Mouse (Mus musculus) lung, adult 2 months (tissue): ENCODE measurements around the gene Gm39566. TPM values are rescaled to one million over a fixed set of nuclear protein-coding genes. Genes with fewer than 3 reads are reported as not detected.

Source experiments
- DNase-seq: peaks from one replicate; pipeline ENCODE4 v3.0.0; 2022
- H3K4me1 ChIP-seq: fragments of 200-500 bp; 2 replicates; pipeline ENCODE4 v1.6.1; 2011; ENCODE audit warnings: low read length; ENCODE audit not compliant: control insufficient read depth, insufficient read depth
- H3K4me3 ChIP-seq: fragments of 200-500 bp; replicated peaks from 2 replicates; pipeline ENCODE3; 2011; ENCODE audit warnings: low read depth, mild to moderate bottlenecking, control low read depth, low read length; ENCODE audit errors: extremely low read depth
- CTCF ChIP-seq: fragments of 200-500 bp; IDR thresholded peaks from 2 replicates; pipeline ENCODE4 v1.5.1; 2011; ENCODE audit warnings: mild to moderate bottlenecking, low read length, control low read depth; ENCODE audit not compliant: insufficient read depth
- POLR2A ChIP-seq: fragments of 200-500 bp; IDR thresholded peaks from 2 replicates; pipeline ENCODE4 v1.6.1; 2011; ENCODE audit warnings: low read depth, mild to moderate bottlenecking, control low read depth, low read length, borderline replicate concordance; ENCODE audit errors: extremely low read depth
- WGBS: fragments of 180-500 bp; shearing (Covaris S2); methylation state at CpG from one replicate; pipeline ENCODE4 v1.1.7; 2018; 5-methylcytosine and 5-hydroxymethylcytosine counted together
- polyA plus RNA-seq: library from polyadenylated mRNA; depleted of rRNA; stranded (reverse); fragments of >200 nt; gene quantifications from 2 replicates; pipeline ENCODE4 v1.2.3, GENCODE M21; 2012

Gene Gm39566
- polyA plus RNA-seq, 1 experiment, result not detected

DNA sequence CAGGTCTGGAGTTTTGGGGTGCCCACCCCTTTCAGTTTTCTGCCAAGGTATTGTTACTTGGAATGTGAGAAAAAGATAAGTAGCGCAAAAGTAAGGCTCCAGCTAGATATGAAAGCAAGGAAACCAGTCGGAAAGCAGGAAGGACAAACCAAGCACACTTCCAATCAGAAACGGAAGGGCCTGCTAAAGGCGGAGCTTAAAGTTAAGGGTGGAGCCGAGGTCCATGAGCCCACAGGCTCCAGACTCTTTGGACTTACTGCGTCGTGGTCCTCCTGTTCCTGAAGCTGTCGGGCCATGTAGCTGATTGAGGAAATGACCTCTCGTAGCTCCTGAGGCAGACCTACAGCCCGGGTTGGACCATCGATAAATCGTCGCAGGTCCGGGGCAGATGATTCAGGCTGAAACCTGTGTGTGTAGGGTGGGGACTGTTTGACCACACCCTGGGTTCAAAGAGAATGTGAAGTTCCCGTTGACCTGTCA is 30.3 kb downstream of the Gm39566 start:
- Histone ChIP-seq H3K4me1 (peaks cover 3% of the 10 kb centered on the region; the same call in 1 of the 2 replicates), H3K4me3 (peak overlapping the region; percentile 9)
- WGBS, result 19% methylated on average over 15 of the region's 15 CpGs
- peak; percentile 60 for DNase-seq
- TF ChIP-seq POLR2A, result peak; percentile 81; the same call in 1 of the 2 replicates
- no peak for TF ChIP-seq CTCF

DNA sequence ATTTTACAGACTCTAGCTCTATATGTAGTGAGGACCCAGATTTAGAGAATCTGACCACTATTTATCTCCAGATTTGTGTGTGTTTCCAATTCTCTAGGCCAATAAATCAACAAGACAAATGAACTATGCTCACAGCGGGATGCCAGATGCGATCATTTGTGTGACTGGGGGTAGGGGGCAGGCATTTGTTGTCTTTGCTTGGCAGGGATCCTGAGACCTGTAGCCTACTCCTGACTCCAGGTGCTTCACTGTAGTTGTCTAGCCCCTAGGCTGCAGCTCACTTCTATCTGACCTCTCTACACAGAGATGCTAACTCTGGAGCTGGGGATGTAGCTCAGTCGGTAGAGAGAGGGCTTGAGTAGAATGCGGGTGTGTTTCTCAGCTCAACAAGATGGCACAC is 33.3 kb downstream of the Gm39566 start:
- no peak overlapping the region for H3K4me3 ChIP-seq
- peaks cover 3% of the 10 kb centered on the region; the same call in 1 of the 2 replicates for H3K4me1 ChIP-seq
- WGBS, result 34% methylated on average over 4 of the region's 4 CpGs
- TF ChIP-seq POLR2A (no peak), CTCF (no peak)
- no peak for DNase-seq

- TF ChIP-seq POLR2A (no peak), CTCF (no peak)
- DNase-seq, result no peak
- WGBS, result 60% methylated on average over 7 of the region's 7 CpGs
- H3K4me1 ChIP-seq, result no peaks in the 10 kb centered on the region; the same call in 1 of the 2 replicates
- H3K4me3 ChIP-seq, result no peak overlapping the region
These were observed 36.1 kb downstream of the Gm39566 start for GRCm38 (mm10) chr11:69778985-69779384.

DNA sequence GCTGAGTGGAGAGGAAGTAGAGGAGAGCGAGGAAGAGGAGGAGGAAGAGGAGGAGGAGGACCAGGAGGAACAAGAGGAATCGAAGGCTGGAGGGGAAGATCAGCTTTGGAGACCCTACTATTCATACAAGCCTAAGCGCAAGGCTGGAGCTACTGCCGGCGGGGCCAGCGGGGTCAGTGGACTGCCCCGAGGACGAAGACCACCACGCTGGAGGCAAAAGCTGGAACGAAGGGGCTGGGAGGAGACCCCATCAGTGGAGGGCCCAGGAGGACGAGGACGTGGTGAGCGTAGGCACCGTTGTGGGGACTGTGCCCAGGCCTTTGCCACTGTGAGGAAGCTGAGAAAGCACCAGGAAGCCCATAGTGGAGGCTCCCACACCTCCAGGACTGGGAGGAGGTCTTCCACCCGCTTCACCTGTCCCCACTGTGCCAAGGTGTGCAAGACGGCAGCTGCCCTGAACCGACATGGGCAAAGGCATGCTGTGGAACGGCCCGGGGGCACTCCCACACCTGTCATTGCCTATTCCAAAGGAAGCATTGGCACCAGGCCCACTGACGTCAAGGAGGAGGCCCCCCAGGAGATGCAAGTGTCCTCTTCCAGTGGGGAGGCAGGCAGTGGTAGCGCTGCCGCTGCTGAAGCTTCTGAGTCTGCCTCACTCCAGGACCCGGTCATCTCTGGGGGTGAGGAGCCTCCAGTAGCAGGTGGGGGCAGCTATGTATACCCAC is 36.7 kb downstream of the Gm39566 start:
- no peak for DNase-seq
- TF ChIP-seq CTCF, result no peak
- Histone ChIP-seq H3K4me3 (no peak overlapping the region), H3K4me1 (no peaks in the 10 kb centered on the region; the same call in 1 of the 2 replicates)
- WGBS, result 64% methylated on average over 23 of the region's 23 CpGs

- TF ChIP-seq CTCF, result no peak
- no peak for TF ChIP-seq POLR2A
- WGBS, result 66% methylated on average over 26 of the region's 26 CpGs
- DNase-seq, result no peak
- H3K4me1 ChIP-seq, result no peaks in the 10 kb centered on the region; the same call in 1 of the 2 replicates
- H3K4me3 ChIP-seq, result no peak overlapping the region
These were observed 37.4 kb downstream of the Gm39566 start for GRCm38 (mm10) chr11:69777504-69778257.

DNA sequence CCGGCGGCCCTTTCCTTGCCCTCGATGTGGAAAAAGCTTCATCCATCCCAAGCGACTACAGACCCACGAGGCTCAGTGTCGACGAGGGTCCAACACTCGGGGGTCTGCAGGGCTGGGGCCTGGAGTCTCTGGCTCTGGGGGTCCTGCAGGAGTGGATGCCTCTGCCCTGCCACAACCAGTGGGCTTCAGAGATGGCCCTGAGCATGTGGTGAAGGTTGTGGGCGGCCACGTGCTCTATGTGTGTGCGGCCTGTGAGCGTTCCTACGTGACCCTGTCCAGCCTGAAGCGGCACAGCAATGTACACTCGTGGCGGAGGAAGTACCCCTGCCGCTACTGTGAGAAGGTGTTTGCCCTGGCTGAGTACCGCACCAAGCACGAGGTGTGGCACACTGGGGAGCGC is 38.6 kb downstream of the Gm39566 start:
- DNase-seq, result no peak
- Histone ChIP-seq H3K4me3 (no peak overlapping the region), H3K4me1 (no peaks in the 10 kb centered on the region)
- 82% methylated on average over 20 of the region's 20 CpGs for WGBS
- TF ChIP-seq POLR2A, result no peak
- TF ChIP-seq CTCF, result no peak

DNA sequence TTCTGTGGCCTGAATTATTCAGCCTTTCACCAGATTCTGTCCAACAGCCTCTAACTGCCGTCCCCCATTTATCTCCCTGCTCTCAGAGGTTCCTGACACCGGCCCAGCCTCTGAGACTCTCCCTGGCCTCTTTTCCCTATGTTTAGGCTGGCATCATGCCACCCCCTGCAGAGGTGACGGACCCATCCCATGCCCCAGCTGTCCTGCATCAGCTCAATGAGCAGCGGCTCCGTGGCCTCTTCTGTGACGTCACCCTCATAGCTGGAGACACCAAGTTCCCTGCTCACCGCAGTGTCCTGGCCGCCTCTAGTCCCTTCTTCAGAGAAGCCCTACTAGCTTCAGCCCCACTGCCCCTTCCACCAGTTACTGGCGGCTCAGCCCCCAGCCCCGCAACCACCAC is 39.4 kb downstream of the Gm39566 start:
- WGBS, result 66% methylated on average over 10 of the region's 10 CpGs
- TF ChIP-seq POLR2A (no peak), CTCF (no peak)
- Histone ChIP-seq H3K4me3 (no peak overlapping the region), H3K4me1 (no peaks in the 10 kb centered on the region)
- DNase-seq, result no peak

DNA sequence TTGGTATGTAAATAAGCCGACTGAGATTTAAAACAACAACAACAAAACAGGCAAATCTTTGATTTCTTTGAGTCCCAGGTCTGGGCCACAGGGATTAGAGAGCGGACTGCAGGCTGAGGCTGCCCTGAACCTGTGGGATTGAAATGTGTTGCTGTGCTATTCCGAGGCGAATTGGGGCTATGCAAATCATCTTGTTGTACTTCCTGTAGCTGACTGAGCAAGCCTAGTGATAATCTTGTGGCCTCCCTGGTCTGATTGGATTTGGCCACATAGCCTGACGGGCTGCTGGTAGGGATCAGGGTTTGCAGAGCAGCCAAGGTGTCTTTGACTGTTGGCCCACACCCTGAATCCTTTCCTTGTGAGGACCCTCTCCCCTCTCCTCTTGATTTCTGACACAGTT is 40.1 kb downstream of the Gm39566 start:
- TF ChIP-seq POLR2A (no peak), CTCF (no peak)
- no peak for DNase-seq
- WGBS, result 69% methylated on average over 5 of the region's 5 CpGs
- H3K4me1 ChIP-seq, result no peaks in the 10 kb centered on the region
- no peak overlapping the region for H3K4me3 ChIP-seq

GRCm38 (mm10) chr11:69767625-69767909 is 47.5 kb downstream of the Gm39566 start:
- DNase-seq, result no peak
- Histone ChIP-seq H3K4me3 (peak overlapping the region; percentile 99), H3K4me1 (peaks cover 17% of the 10 kb centered on the region)
- 24% methylated on average over 4 of the region's 4 CpGs for WGBS
- no peak for TF ChIP-seq POLR2A
- TF ChIP-seq CTCF, result no peak
